Mouse (Mus musculus) embryonic facial prominence, embryonic 12.5 days (tissue): ENCODE measurements around the gene Anks3. TPM values are rescaled to one million over a fixed set of nuclear protein-coding genes. Genes with fewer than 3 reads are reported as not detected.

Experiments
- ATAC-seq: fragments of 200-750 bp; cut with Nextera tagmentation; 2 replicates; pipeline ENCODE4 v1.8.0; 2017; ENCODE audit not compliant: insufficient number of reproducible peaks, insufficient read depth, low FRiP score, low TSS enrichment
- H3K27ac ChIP-seq: fragments of 300-500 bp; sonication (generic); 2 replicates; pipeline ENCODE4 v1.5.1; 2016; ENCODE audit warnings: mild to moderate bottlenecking
- H3K27me3 ChIP-seq: fragments of 300-500 bp; sonication (generic); 2 replicates; pipeline ENCODE4 v1.6.1; 2016; ENCODE audit warnings: mild to moderate bottlenecking, moderate library complexity
- H3K36me3 ChIP-seq: fragments of 300-500 bp; sonication (generic); 2 replicates; pipeline ENCODE4 v1.6.1; 2016; ENCODE audit warnings: mild to moderate bottlenecking
- H3K4me1 ChIP-seq: fragments of 300-500 bp; sonication (generic); 2 replicates; pipeline ENCODE4 v1.6.1; 2016
- H3K4me2 ChIP-seq: fragments of 300-500 bp; sonication (generic); replicated peaks from 2 replicates; pipeline ENCODE4 v1.6.1; 2016; ENCODE audit warnings: mild to moderate bottlenecking, moderate library complexity
- H3K4me3 ChIP-seq: fragments of 300-500 bp; sonication (generic); 2 replicates; pipeline ENCODE4 v1.5.1; 2016; ENCODE audit warnings: mild to moderate bottlenecking
- H3K9ac ChIP-seq: fragments of 300-500 bp; sonication (generic); 2 replicates; pipeline ENCODE4 v1.6.1; 2016; ENCODE audit warnings: mild to moderate bottlenecking, moderate library complexity
- H3K9me3 ChIP-seq: fragments of 300-500 bp; sonication (generic); 2 replicates; pipeline ENCODE4 v1.6.1; 2016; ENCODE audit warnings: mild to moderate bottlenecking, moderate library complexity
- WGBS: fragments of 180-500 bp; shearing (Covaris S2); methylation state at CpG from one replicate; pipeline ENCODE4 v1.1.7; 2016; 5-methylcytosine and 5-hydroxymethylcytosine counted together
- polyA plus RNA-seq: library from polyadenylated mRNA; unstranded; fragments of >200 nt; fragmentation: Nextera tagmentation; extraction: Ambion mirVana; gene quantifications from 2 replicates; pipeline ENCODE4 v1.2.1, GENCODE M21; 2016

Anks3 gene
- polyA plus RNA-seq, 1 experiment from 2014 or later = 69.2 TPM

GRCm38 (mm10) chr16:4916608-4917007, 47.4 kb downstream of the Anks3 start:
- Histone ChIP-seq H3K36me3 (peaks cover 59% of the 10 kb centered on the region), H3K9ac (no peak overlapping the region), H3K4me1 (peaks cover 3% of the 10 kb centered on the region; the same call in 1 of the 2 replicates), H3K27me3 (no peaks in the 10 kb centered on the region), H3K9me3 (no peaks in the 10 kb centered on the region), H3K4me2 (no peak overlapping the region), H3K27ac (no peak overlapping the region), H3K4me3 (no peak overlapping the region)
- WGBS = 84% methylated on average over 2 of the region's 2 CpGs
- no peak for ATAC-seq

- Histone ChIP-seq H3K9ac (no peak overlapping the region), H3K36me3 (peaks cover 66% of the 10 kb centered on the region), H3K9me3 (no peaks in the 10 kb centered on the region), H3K4me3 (no peak overlapping the region), H3K27me3 (no peaks in the 10 kb centered on the region), H3K27ac (no peak overlapping the region), H3K4me2 (no peak overlapping the region), H3K4me1 (peaks cover 3% of the 10 kb centered on the region; the same call in 1 of the 2 replicates)
- ATAC-seq = no peak
- WGBS = 92% methylated on average over 3 of the region's 3 CpGs
Observed at GRCm38 (mm10) chr16:4915931-4916330, 48.1 kb downstream of the Anks3 start.

DNA sequence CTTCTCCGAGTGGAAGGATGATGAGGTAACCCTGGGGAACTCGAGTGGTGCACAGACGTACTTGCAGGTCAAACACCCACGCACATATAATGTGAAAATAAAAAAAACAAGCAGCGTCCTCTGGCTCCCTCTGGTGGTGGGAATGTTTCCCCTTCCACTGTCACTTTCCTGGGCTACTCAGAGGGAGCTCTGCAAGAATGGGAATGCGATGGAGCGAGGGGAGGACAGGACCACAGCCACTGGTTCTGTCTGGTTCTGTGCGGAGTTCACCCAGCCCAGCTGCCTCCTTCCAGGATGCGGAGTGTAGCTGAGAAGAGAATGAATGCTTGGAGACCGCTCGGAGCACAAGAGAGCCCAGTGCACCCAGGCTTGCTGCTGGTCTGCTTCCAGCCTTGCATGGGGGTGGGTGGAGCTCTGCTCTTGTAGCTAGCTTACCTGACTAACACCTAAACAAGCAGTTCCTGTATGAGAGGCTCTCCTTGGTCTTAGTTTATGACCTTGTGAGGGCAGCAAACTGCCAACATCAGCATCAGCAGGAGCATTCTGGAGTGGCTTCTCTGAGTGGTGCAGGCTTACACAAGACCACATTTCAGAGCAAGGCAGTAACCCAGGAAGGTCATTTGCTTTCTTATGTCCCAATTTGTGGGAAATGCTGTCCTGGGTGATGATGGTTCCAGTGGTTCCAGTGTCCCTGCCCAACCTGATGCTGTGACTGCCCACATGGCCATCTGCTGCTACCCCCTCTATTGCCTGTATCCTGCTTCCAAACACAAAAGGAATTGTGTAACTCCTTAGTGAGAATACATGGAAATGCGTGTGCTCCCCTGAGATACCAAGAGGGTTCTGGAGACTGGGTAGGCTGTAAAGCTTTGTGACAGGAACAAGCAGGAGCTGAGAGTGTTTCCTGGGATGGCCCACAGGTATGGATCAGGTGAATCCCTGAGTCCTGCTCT, 49.9 kb downstream of the Anks3 start:
- no peaks in the 10 kb centered on the region for H3K27me3 ChIP-seq
- H3K4me2 ChIP-seq = no peak overlapping the region
- peaks cover 71% of the 10 kb centered on the region for H3K36me3 ChIP-seq
- WGBS = 34% methylated on average over 12 of the region's 12 CpGs
- no peak overlapping the region for H3K9ac ChIP-seq
- H3K27ac ChIP-seq = 0 out of 2 replicates have a peak overlapping the region, but pooled peaks have one; percentile 61
- H3K4me3 ChIP-seq = no peak overlapping the region
- no peaks in the 10 kb centered on the region for H3K9me3 ChIP-seq
- ATAC-seq = peak; percentile 57
- peaks cover 3% of the 10 kb centered on the region; the same call in 1 of the 2 replicates for H3K4me1 ChIP-seq

GRCm38 (mm10) chr16:4912907-4913782, 50.9 kb downstream of the Anks3 start:
- no peak overlapping the region for H3K9ac ChIP-seq
- H3K27ac ChIP-seq = peak overlapping the region; percentile 61
- H3K4me1 ChIP-seq = peaks cover 3% of the 10 kb centered on the region; the same call in 1 of the 2 replicates
- ATAC-seq = no peak; the same call in 1 of the 2 replicates
- H3K4me3 ChIP-seq = no peak overlapping the region
- 54% methylated on average over 11 of the region's 11 CpGs for WGBS
- H3K27me3 ChIP-seq = no peaks in the 10 kb centered on the region
- no peaks in the 10 kb centered on the region for H3K9me3 ChIP-seq
- H3K4me2 ChIP-seq = no peak overlapping the region
- peaks cover 75% of the 10 kb centered on the region for H3K36me3 ChIP-seq

GRCm38 (mm10) chr16:4912074-4912648, 51.8 kb downstream of the Anks3 start:
- H3K27ac ChIP-seq = 0 out of 2 replicates have a peak overlapping the region, but pooled peaks have one; percentile 61
- ATAC-seq = no peak
- no peak overlapping the region for H3K4me3 ChIP-seq
- no peak overlapping the region for H3K4me2 ChIP-seq
- H3K9ac ChIP-seq = no peak overlapping the region
- H3K4me1 ChIP-seq = peaks cover 3% of the 10 kb centered on the region; the same call in 1 of the 2 replicates
- H3K36me3 ChIP-seq = peaks cover 71% of the 10 kb centered on the region
- H3K9me3 ChIP-seq = no peaks in the 10 kb centered on the region
- 72% methylated on average over 10 of the region's 10 CpGs for WGBS
- H3K27me3 ChIP-seq = no peaks in the 10 kb centered on the region

GRCm38 (mm10) chr16:4910758-4911157, 53.2 kb downstream of the Anks3 start:
- no peak for ATAC-seq
- peaks cover 57% of the 10 kb centered on the region for H3K36me3 ChIP-seq
- no peak overlapping the region for H3K4me2 ChIP-seq

GRCm38 (mm10) chr16:4909745-4910144, 54.3 kb downstream of the Anks3 start:
- H3K36me3 ChIP-seq = peaks cover 50% of the 10 kb centered on the region
- no peaks in the 10 kb centered on the region for H3K9me3 ChIP-seq
- 96% methylated on average over 2 of the region's 2 CpGs for WGBS
- no peaks in the 10 kb centered on the region for H3K27me3 ChIP-seq
- H3K27ac ChIP-seq = no peak overlapping the region
- H3K4me1 ChIP-seq = peaks cover 14% of the 10 kb centered on the region
- no peak overlapping the region for H3K9ac ChIP-seq
- no peak overlapping the region for H3K4me3 ChIP-seq
- ATAC-seq = no peak
- no peak overlapping the region for H3K4me2 ChIP-seq

More at GRCm38 (mm10) chr16:4910758-4911157, 53.2 kb downstream of the Anks3 start:
- Histone ChIP-seq H3K4me3 (no peak overlapping the region), H3K4me1 (peaks cover 4% of the 10 kb centered on the region; the same call in 1 of the 2 replicates), H3K27ac (no peak overlapping the region), H3K27me3 (no peaks in the 10 kb centered on the region), H3K9ac (no peak overlapping the region), H3K9me3 (no peaks in the 10 kb centered on the region)
- WGBS = 93% methylated on average over 8 of the region's 8 CpGs

DNA sequence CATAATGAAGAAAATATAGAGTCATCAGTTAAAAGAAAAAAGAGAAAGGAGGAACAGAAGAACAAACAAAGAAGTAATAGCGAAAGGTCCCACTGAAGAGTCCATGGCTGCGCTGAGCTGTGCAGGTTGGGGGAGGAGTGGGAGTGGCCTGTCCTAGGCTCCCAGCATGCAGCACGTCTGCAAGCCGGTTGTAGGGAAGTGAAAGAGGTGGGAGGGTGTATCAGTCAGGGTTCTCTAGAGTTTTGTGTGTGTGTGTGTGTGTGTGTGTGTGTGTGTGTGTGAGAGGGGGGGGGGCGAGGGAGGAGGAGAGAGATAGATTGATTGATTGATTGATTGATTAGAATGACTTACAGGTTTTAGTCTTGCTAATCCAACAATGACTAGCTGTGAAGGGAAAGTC, 56.0 kb downstream of the Anks3 start:
- H3K9ac ChIP-seq = no peak overlapping the region
- no peaks in the 10 kb centered on the region for H3K9me3 ChIP-seq
- H3K4me1 ChIP-seq = peaks cover 11% of the 10 kb centered on the region
- H3K27ac ChIP-seq = no peak overlapping the region
- no peak overlapping the region for H3K4me2 ChIP-seq
- WGBS = 45% methylated on average over 4 of the region's 5 CpGs
- H3K4me3 ChIP-seq = no peak overlapping the region
- no peak for ATAC-seq
- H3K27me3 ChIP-seq = no peaks in the 10 kb centered on the region
- H3K36me3 ChIP-seq = peaks cover 39% of the 10 kb centered on the region

GRCm38 (mm10) chr16:4907386-4907785, 56.6 kb downstream of the Anks3 start:
- Histone ChIP-seq H3K4me2 (no peak overlapping the region), H3K27ac (no peak overlapping the region), H3K27me3 (no peaks in the 10 kb centered on the region), H3K36me3 (peaks cover 34% of the 10 kb centered on the region), H3K4me3 (no peak overlapping the region), H3K4me1 (peaks cover 14% of the 10 kb centered on the region), H3K9ac (no peak overlapping the region), H3K9me3 (no peaks in the 10 kb centered on the region)
- 0 out of 2 replicates have a peak, but pooled peaks have one; percentile 47 for ATAC-seq
- WGBS = 63% methylated on average over 2 of the region's 2 CpGs

DNA sequence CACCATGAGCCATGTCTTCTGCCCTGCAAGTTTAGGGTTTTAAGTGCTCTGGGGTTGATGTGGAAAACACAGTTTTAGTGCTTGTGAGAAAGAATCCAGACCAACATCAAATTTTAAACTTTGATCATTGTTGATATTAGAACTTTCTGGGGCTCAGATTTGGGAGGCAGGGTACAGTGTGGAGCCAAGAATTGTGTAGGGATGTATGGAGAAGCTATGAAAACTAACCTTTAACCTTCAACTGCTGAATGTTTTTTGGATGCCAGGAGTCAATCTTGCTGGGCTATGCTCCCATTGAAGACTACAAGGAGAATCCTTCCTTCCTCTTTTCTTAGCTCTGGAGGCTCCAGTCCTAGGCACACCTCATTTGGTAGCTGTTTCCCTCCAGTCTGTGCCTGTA, 57.4 kb downstream of the Anks3 start:
- H3K4me3 ChIP-seq = no peak overlapping the region
- H3K9ac ChIP-seq = no peak overlapping the region
- no peaks in the 10 kb centered on the region for H3K27me3 ChIP-seq
- ATAC-seq = no peak
- H3K4me2 ChIP-seq = no peak overlapping the region
- H3K4me1 ChIP-seq = peaks cover 14% of the 10 kb centered on the region
- peaks cover 26% of the 10 kb centered on the region for H3K36me3 ChIP-seq
- H3K27ac ChIP-seq = no peak overlapping the region
- H3K9me3 ChIP-seq = no peaks in the 10 kb centered on the region

GRCm38 (mm10) chr16:4905591-4905990, 58.4 kb downstream of the Anks3 start:
- H3K36me3 ChIP-seq = peaks cover 17% of the 10 kb centered on the region
- no peak overlapping the region for H3K4me3 ChIP-seq
- WGBS = 16% methylated on average over 1 of the region's 1 CpGs
- H3K4me1 ChIP-seq = peaks cover 14% of the 10 kb centered on the region
- H3K9ac ChIP-seq = no peak overlapping the region
- H3K27me3 ChIP-seq = no peaks in the 10 kb centered on the region
- no peak overlapping the region for H3K4me2 ChIP-seq
- 0 out of 2 replicates have a peak overlapping the region, but pooled peaks have one; percentile 60 for H3K27ac ChIP-seq
- H3K9me3 ChIP-seq = no peaks in the 10 kb centered on the region
- ATAC-seq = no peak
